Mouse (Mus musculus) olfactory bulb, adult 2 months (tissue): Measurements from ENCODE around the gene Fam187a. TPM values are rescaled to one million over a fixed set of nuclear protein-coding genes. Genes with fewer than 3 reads are reported as not detected.

ENCODE experiments used
- H3K27ac ChIP-seq: fragments of 200-500 bp; 2 replicates; pipeline ENCODE4 v1.5.1; 2012; ENCODE audit warnings: low read depth, low read length; ENCODE audit not compliant: insufficient read depth
- H3K4me1 ChIP-seq: fragments of 200-500 bp; 2 replicates; pipeline ENCODE4 v1.6.1; 2012; ENCODE audit warnings: low read length; ENCODE audit not compliant: control insufficient read depth, insufficient read depth
- H3K4me3 ChIP-seq: fragments of 200-500 bp; 2 replicates; pipeline ENCODE4 v1.5.1; 2012; ENCODE audit warnings: mild to moderate bottlenecking, low read depth, low read length, moderate library complexity; ENCODE audit not compliant: insufficient read depth
- CTCF ChIP-seq: fragments of 200-500 bp; IDR thresholded peaks from 2 replicates; pipeline ENCODE4 v1.5.1; 2012; ENCODE audit warnings: low read depth, mild to moderate bottlenecking, low read length, moderate library complexity; ENCODE audit not compliant: insufficient read depth
- POLR2A ChIP-seq: fragments of 200-500 bp; IDR thresholded peaks from 2 replicates; pipeline ENCODE4 v1.6.1; 2012; ENCODE audit warnings: mild to moderate bottlenecking, low read depth, low read length, moderate library complexity; ENCODE audit not compliant: insufficient read depth
- WGBS: fragments of 180-500 bp; shearing (Covaris S2); methylation state at CpG from one replicate; pipeline ENCODE4 v1.1.7; 2018; 5-methylcytosine and 5-hydroxymethylcytosine counted together
- polyA plus RNA-seq: library from polyadenylated mRNA; stranded (reverse); fragments of >200 nt; gene quantifications from 2 replicates; pipeline ENCODE4 v1.2.4, GENCODE M21; 2012; ENCODE audit warnings: low replicate concordance; ENCODE audit not compliant: missing spikeins, insufficient read depth, insufficient read length

Fam187a gene
- polyA plus RNA-seq, 1 experiment, result not detected

DNA sequence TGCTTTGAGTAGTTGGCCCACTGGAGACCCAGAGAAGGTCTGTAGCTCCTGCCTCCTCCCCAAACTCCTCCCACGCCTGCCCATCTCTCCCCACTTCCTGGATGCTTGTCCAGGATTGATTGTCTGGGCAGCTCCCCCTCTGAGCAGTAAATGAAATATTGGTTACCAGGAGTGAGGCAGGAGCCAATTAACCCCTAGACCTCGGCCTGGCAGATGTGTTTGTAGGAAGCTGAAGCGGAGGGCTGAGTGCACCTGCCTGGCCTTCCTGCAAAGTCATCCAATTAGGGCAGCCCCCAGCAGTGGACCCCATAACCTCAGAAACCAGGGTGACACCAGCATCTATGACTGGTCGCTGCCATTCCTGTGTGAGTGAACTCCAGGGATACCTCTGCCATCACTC lies 51.3 kb downstream of the Fam187a start:
- Histone ChIP-seq H3K4me1 (peaks cover 15% of the 10 kb centered on the region), H3K4me3 (no peak overlapping the region), H3K27ac (no peak overlapping the region)
- no peak for TF ChIP-seq CTCF
- no peak for TF ChIP-seq POLR2A
- WGBS, result 61% methylated on average over 4 of the region's 4 CpGs

Other genes starting within 250 kb of the Fam187a start
- not detected in 2 replicates for gene Meioc, start 221.5 kb upstream of the Fam187a start, polyA plus RNA-seq
- not detected in 2 replicates for gene Ccdc43, start 187.4 kb upstream of the Fam187a start, polyA plus RNA-seq
- gene Adam11, start 123.7 kb upstream of the Fam187a start, polyA plus RNA-seq, result not detected in 2 replicates
- not detected in 2 replicates for gene Gjc1, start 65.5 kb upstream of the Fam187a start, polyA plus RNA-seq
- gene Higd1b, start 49.3 kb upstream of the Fam187a start, polyA plus RNA-seq, result not detected in 2 replicates
- gene Eftud2, start 4.2 kb upstream of the Fam187a start, polyA plus RNA-seq, result 433 TPM in 1 of 2 replicates, not detected in the other
- gene Ccdc103, start 4.0 kb upstream of the Fam187a start, polyA plus RNA-seq, result not detected in 2 replicates
- gene Gfap, start 15.7 kb downstream of the Fam187a start, polyA plus RNA-seq, result not detected in 2 replicates
- gene Kif18b, start 40.0 kb downstream of the Fam187a start, polyA plus RNA-seq, result not detected in 2 replicates
- not detected in 2 replicates for gene C1ql1, start 61.5 kb downstream of the Fam187a start, polyA plus RNA-seq
- 557 TPM in 1 of 2 replicates, not detected in the other for gene Nmt1, start 143.0 kb downstream of the Fam187a start, polyA plus RNA-seq
- gene Dcakd, start 143.2 kb downstream of the Fam187a start, polyA plus RNA-seq, result not detected in 2 replicates
- not detected in 2 replicates for gene Plcd3, start 216.5 kb downstream of the Fam187a start, polyA plus RNA-seq
- gene Acbd4, start 216.5 kb downstream of the Fam187a start, polyA plus RNA-seq, result not detected in 2 replicates
- not detected in 2 replicates for gene Hexim1, start 231.1 kb downstream of the Fam187a start, polyA plus RNA-seq
- gene Hexim2, start 247.3 kb downstream of the Fam187a start, polyA plus RNA-seq, result not detected in 2 replicates